Mouse (Mus musculus): ENCODE results near the gene Krtap4-13.
"Not testable (repeated sequence)": the region's sequence is repeated elsewhere in the genome, so short reads cannot be mapped to it uniquely, and the experiment has no call there.

Krtap4-13 gene

DNA sequence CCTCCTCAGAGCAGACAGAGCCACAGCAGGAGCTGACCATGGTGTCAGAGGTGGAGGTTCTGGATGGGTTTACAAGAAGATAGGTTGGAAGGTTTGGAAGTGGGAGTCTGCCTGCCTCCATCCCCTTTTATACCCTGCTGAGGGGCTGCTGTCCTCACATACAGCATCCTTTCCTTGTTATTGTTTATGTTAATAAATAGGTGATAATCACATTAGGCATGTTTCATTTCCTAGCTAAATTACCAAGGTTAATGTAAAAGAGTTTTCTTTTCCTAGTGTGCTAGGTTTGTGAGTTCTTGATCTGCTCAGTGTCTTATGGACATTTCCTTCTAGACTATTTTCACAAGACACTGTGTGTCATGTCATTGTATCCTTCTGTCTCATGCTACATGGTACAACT is at the start of gene Krtap4-13:
Krtap4-13 (minus strand) TSS at position 101 of the 400 bp plus-strand sequence.
- DNase-seq (ENCODE audit: low read depth, low spot score) = not testable (repeated sequence)

DNA sequence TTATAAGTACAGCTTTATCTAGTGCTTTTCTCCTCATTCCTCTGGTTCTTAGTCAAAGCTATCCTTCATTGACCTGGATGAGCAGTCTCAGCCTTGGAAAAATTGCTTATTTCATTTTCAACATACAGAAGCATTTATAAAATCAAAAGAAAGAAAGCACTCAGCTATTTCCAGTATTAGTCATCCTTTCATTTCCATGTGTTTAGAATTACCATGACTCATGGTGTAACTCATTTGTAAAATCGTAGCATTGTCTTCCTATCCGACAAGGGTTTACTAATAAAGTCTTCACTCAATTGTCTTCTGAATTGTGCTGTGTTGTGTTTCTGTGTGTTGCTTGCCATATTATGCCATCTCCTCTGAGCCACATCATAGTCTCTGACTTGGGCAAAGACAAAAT is 49.1 kb upstream of the Krtap4-13 start:
- no peak for DNase-seq (ENCODE audit: low read depth, low spot score)

DNA sequence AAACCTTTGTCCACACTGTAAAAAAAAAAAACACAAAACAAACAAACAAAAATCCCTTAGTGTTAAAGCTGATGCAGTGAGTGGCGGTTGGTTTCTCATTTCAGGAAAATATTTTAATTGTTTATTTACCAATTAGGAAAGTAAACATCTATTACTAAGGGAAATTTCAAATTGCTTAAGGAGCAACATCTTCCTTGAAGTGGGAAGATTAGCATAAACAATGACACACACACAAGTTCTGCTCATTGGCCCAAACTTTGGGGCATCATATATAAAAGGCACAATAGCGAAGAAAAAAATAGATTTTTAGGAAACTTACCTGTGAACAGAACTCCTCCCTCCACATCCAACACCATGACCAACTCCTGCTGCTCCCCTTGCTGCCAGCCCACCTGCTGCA is 47.9 kb upstream of the Krtap4-13 start, which contains the start of gene Gm11568:
Gm11568 (plus strand) TSS at position 301 of the 400 bp plus-strand sequence.
- no peak for DNase-seq (ENCODE audit: low read depth, low spot score)

DNA sequence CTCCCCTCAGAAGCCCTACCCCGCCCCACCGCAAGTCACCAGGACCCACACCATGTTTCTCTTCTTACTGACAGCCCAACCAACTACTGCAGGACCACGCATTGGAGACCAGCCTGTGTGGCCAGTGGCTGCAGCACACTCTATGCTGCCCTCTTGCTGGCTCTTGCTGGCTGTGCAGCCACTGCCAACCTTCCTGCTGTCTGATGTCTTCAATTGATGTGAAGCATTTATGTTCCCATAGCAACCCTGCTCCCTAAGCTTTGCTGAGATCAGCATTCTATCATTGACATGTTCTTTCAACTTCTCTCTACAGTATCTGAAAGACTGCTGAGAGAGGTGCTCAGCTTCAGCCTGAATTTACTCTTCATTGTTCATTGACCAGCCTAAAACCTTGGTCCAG is 44.4 kb upstream of the Krtap4-13 start:
- peak; percentile 25 for DNase-seq (ENCODE audit: low read depth, low spot score)

DNA sequence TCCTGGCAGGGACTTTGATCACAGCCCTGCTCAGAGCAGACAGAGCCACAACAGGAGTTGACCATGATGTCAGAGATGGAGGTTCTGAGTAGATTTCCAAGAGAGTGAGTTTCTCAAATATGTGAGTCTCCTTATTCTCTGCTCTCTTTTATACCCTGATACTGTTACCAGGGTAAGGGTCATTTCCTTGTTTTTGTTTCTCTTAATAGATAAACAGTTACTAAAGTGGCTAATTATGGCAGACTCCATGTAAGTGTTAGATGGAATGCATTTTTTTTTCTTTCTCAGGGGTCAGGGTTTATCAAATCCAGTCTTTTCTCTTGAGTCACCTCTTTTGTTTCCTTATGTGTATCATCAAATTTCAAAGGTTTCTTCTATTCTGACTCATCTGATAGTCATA is 41.8 kb upstream of the Krtap4-13 start, which contains the start of gene Krtap4-16:
Krtap4-16 (minus strand) TSS at position 101 of the 400 bp plus-strand sequence.
- no peak for DNase-seq (ENCODE audit: low read depth, low spot score)

DNA sequence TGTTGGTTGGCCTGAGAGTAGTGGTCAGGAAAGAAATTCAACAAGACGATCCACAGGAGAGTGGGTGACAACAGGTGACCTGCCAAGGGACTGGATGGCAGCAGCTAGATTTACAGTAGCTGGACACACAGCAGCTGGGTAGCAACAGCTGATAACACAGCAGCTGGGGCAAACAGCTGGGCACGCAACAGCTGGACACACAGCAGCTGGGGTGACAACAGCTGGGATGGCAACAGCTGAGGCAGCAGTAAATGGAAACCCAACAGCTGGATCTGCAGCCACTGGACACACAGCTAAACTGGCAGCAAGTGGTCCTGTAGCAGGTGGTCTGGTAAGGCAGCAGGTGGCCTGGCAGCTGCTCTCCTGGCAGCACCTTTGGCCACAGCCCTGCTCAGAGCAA is 37.1 kb upstream of the Krtap4-13 start:
- no peak for DNase-seq (ENCODE audit: low read depth, low spot score)

DNA sequence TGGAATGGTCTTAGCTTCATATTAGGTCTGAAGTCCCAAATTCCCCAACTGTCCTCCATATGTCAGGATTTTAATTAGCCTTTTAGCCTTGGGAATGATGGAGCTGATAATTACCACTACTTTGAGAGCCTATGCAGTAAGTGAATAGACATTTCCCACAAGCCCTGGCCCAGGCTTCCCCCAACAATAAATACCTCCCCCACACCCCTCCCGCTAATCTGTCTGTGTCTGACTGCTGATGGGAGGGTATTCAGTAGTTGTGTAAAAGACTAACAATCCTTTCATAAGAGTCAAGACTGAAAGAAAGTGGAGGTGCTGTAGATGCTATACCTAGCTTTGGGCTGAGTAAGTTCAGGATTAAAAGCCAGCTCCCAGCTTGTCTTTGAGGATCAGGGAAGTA is 32.5 kb upstream of the Krtap4-13 start:
- no peak for DNase-seq (ENCODE audit: low read depth, low spot score)

DNA sequence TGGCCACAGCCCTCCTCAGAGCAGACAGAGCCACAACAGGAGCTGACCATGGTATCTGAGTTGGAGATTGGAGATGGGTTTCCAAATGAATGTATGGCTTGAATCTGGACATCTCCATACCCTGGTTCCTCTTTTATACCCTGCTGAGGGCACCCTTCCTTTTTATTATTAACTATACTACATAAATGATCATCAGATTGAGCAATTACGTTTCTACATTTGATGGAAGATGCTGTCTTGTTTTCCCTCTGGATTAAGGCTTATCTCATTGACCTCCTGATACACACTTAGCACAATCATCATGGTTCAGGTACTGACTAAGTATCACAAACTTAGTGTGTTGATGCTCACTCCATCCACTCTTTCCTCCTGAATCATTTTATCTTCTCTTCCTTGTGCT is 28.3 kb upstream of the Krtap4-13 start, which contains the start of gene 2300003K06Rik:
2300003K06Rik (minus strand) TSS at position 101 of the 400 bp plus-strand sequence.
- no peak for DNase-seq (ENCODE audit: low read depth, low spot score)

DNA sequence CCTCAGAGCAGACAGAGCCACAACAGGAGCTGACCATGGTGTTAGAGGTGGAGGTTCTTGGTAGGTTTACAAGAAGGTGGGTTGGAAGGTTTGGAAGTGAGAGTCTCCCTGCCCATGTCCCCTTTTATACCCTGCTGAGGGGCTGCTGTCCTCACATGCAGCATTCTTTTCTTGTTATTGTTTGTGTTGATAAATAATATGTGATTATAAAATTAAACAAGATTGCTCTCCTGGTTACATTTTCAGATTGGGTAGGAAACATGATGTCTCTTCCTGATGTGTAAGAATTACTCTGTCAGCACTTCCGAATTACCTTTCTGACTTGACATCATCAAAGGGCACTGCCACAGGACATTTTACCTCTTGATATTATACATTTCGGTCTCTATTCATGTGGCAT is 5.9 kb upstream of the Krtap4-13 start, which contains the start of gene Gm11564:
Gm11564 (minus strand) TSS at position 101 of the 400 bp plus-strand sequence.
- not testable (repeated sequence) for DNase-seq (ENCODE audit: low read depth, low spot score)

DNA sequence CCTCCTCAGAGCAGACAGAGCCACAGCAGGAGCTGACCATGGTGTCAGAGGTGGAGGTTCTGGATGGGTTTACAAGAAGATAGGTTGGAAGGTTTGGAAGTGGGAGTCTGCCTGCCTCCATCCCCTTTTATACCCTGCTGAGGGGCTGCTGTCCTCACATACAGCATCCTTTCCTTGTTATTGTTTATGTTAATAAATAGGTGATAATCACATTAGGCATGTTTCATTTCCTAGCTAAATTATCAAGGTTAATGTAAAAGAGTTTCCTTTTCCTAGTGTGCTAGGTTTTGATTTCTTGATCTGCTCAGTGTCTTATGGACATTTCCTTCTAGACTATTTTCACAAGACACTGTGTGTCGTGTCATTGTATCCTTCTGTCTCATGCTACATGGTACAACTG is 5.3 kb downstream of the Krtap4-13 start, which contains the start of gene Gm11554:
Gm11554 (minus strand) TSS at position 101 of the 400 bp plus-strand sequence.
- not testable (repeated sequence) for DNase-seq (ENCODE audit: low read depth, low spot score)

DNA sequence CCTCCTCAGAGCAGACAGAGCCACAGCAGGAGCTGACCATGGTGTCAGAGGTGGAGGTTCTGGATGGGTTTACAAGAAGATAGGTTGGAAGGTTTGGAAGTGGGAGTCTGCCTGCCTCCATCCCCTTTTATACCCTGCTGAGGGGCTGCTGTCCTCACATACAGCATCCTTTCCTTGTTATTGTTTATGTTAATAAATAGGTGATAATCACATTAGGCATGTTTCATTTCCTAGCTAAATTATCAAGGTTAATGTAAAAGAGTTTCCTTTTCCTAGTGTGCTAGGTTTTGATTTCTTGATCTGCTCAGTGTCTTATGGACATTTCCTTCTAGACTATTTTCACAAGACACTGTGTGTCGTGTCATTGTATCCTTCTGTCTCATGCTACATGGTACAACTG is 10.9 kb downstream of the Krtap4-13 start, which contains the start of gene Gm11569:
Gm11569 (minus strand) TSS at position 101 of the 400 bp plus-strand sequence.
- DNase-seq (ENCODE audit: low read depth, low spot score) = not testable (repeated sequence)

DNA sequence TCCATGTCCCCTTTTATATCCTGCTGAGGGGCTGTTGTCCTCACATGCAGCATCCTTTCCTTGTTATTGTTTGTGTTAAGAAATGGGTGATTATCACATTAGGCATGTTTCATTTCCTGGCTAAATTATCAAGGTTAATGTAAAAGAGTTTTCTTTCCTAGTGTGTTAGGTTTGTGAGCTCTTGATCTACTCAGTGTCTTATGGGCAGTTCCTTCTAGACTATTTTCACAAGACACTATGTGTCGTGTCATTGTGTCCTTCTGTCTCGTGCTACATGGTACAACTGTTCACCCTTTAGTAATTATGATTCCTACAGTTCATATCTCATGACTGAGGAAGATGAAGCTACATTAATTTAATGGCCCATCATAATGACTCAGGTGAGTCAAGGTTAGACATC is 16.3 kb downstream of the Krtap4-13 start, which contains the start of gene Gm11596:
Gm11596 (minus strand) TSS at position 101 of the 400 bp plus-strand sequence.
- no peak for DNase-seq (ENCODE audit: low read depth, low spot score)

DNA sequence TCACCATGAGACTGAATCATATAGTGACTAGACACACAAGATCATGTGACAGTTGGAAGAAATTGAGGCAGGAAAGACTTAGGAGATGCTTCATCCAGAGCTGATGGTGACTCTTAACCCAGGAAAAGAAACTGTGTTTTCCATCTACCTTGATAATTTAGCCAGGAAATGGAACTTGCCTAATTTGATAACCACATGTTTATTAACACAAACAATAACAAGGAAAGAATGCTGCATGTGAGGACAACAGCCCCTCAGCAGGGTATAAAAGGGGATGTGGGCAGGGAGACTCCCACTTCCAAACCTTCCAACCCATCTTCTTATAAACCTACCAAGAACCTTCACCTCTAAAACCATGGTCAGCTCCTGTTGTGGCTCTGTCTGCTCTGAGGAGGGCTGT is 24.8 kb downstream of the Krtap4-13 start, which contains the start of gene Krtap4-9:
Krtap4-9 (plus strand) TSS at position 301 of the 400 bp plus-strand sequence.
- DNase-seq (ENCODE audit: low read depth, low spot score) = not testable (repeated sequence)

DNA sequence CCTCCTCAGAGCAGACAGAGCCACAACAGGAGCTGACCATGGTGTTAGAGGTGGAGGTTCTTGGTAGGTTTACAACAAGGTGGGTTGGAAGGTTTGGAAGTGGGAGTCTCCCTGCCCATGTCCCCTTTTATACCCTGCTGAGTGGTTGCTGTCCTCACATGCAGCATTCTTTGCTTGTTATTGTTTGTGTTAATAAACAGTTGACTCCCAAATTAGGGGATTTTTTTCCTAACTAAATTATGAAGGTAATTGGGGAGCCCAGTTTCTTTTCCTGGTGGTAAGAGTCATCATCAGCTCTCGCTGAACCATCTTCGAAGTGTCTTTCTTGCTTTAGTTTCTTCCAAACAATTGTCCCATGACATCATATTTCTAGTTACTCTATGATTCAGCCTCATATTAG is 29.1 kb downstream of the Krtap4-13 start, which contains the start of gene Krtap4-8:
Krtap4-8 (minus strand) TSS at position 101 of the 400 bp plus-strand sequence.
- DNase-seq (ENCODE audit: low read depth, low spot score) = no peak

DNA sequence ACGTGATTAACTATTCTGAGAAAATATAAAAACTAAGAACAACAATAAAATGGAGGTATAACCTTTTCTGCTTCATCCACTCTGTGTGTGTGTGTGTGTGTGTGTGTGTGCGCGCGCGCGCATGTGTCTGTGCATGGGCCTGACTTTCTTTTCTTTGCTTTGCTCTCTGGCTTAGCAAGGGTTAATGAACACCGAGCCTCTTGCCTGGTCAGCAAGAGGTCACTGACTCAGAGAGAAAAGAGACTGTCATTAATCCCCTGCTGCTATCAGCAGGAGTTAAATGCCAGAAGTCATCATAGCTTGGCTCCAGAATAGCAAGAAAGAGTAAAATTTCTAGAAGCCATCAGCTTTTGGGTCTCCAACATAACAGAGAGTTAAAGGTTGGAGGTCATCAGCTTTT is 31.3 kb downstream of the Krtap4-13 start:
- peak; percentile 2 for DNase-seq (ENCODE audit: low read depth, low spot score)

DNA sequence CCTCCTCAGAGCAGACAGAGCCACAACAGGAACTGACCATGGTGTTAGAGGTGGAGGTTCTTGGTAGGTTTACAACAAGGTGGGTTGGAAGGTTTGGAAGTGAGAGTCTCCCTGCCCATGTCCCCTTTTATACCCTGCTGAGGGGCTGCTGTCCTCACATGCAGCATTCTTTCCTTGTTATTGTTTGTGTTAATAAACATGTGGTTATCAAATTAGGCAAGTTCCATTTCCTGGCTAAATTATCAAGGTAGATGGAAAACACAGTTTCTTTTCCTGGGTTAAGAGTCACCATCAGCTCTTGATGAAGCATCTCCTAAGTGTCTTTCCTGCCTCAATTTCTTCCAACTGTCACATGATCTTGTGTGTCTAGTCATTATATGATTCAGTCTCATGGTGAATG is 36.9 kb downstream of the Krtap4-13 start, which contains the start of gene Gm11595:
Gm11595 (minus strand) TSS at position 101 of the 400 bp plus-strand sequence.
- not testable (repeated sequence) for DNase-seq (ENCODE audit: low read depth, low spot score)

DNA sequence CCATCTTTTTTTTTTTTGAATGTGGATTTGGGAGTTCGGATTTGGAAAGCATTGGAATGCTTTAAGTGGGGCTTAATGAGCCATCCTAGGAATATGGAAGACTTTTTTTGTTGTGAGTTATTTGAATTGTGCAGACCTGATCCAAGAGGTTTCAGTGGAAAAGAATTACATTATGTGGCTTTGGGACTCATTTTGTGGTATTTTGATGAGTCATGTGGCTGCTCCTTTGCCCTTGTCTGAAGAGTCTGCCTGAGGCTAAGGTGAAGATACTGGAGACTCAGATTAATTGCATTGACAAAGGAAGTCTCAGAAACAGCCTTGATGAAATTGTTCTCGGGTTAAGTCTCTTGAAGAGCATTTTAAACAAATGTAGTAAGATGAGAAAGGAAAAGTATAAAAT is 41.3 kb downstream of the Krtap4-13 start:
- DNase-seq (ENCODE audit: low read depth, low spot score) = no peak

Measured in R1 (cell line).